Mouse (Mus musculus) lung, embryonic 16.5 days (tissue): ENCODE data around the gene Ccdc92. TPM values are rescaled to one million over a fixed set of nuclear protein-coding genes. Genes with fewer than 3 reads are reported as not detected.

ENCODE experiments used
- ATAC-seq: fragments of 200-750 bp; cut with Nextera tagmentation; 2 replicates; pipeline ENCODE4 v1.8.0; 2017; ENCODE audit warnings: low read depth, mild to moderate bottlenecking, moderate library complexity
- H3K27ac ChIP-seq: fragments of 300-500 bp; sonication (generic); 2 replicates; pipeline ENCODE4 v1.5.1; 2014; ENCODE audit warnings: mild to moderate bottlenecking, control low read depth, low read length
- H3K27me3 ChIP-seq: fragments of 300-500 bp; sonication (generic); 2 replicates; pipeline ENCODE4 v1.6.1; 2014; ENCODE audit warnings: low read depth, low read length, mixed read lengths; ENCODE audit not compliant: control insufficient read depth, insufficient read depth
- H3K36me3 ChIP-seq: fragments of 300-500 bp; sonication (generic); 2 replicates; pipeline ENCODE4 v1.6.1; 2014; ENCODE audit warnings: low read length; ENCODE audit not compliant: control insufficient read depth, insufficient read depth
- H3K4me1 ChIP-seq: fragments of 300-500 bp; sonication (generic); replicated peaks from 2 replicates; pipeline ENCODE4 v1.6.1; 2014; ENCODE audit warnings: low read length, mixed read lengths; ENCODE audit not compliant: control insufficient read depth, insufficient read depth
- H3K4me2 ChIP-seq: fragments of 300-500 bp; sonication (generic); 2 replicates; pipeline ENCODE4 v1.6.1; 2014; ENCODE audit warnings: low read depth, low read length, control low read depth
- H3K4me3 ChIP-seq: fragments of 300-500 bp; sonication (generic); 2 replicates; pipeline ENCODE4 v1.5.1; 2014; ENCODE audit warnings: mild to moderate bottlenecking, low read length, control low read depth
- H3K9ac ChIP-seq: fragments of 300-500 bp; sonication (generic); 2 replicates; pipeline ENCODE4 v1.6.1; 2014; ENCODE audit warnings: low read length, control low read depth
- H3K9me3 ChIP-seq: fragments of 300-500 bp; sonication (generic); 2 replicates; pipeline ENCODE4 v1.6.1; 2016; ENCODE audit warnings: low read length; ENCODE audit not compliant: control insufficient read depth
- WGBS: fragments of 180-500 bp; shearing (Covaris S2); extraction: QIAGEN DNeasy Blood & Tissue Kit; methylation state at CpG from one replicate; pipeline ENCODE4 v1.1.7; 2014; 5-methylcytosine and 5-hydroxymethylcytosine counted together
- polyA plus RNA-seq: library from polyadenylated mRNA; unstranded; fragments of >200 nt; fragmentation: Nextera tagmentation; extraction: Ambion mirVana; gene quantifications from 2 replicates; pipeline ENCODE4 v1.2.1, GENCODE M21; 2015

Ccdc92 gene
- polyA plus RNA-seq, result 9.9 and 11.7 TPM in 2 replicates

GRCm38 (mm10) chr5:124862013-124862866 lies at the start of gene Ccdc92, which contains the start of gene Zfp664:
Ccdc92 (minus strand) TSS chr5:124862424.
Zfp664 (plus strand) TSS chr5:124862691.
- H3K4me1 ChIP-seq, result peaks cover 11% of the 10 kb centered on the region
- H3K27me3 ChIP-seq, result peaks cover 20% of the 10 kb centered on the region
- H3K36me3 ChIP-seq, result peaks cover 3% of the 10 kb centered on the region; the same call in 1 of the 2 replicates
- peak within 1 kb of the TSS; percentile 97 for H3K4me2 ChIP-seq
- H3K27ac ChIP-seq, result peak within 1 kb of the TSS; percentile 93
- H3K9me3 ChIP-seq, result no peaks in the 10 kb centered on the region
- ATAC-seq, result peak; percentile 93
- WGBS, result under 1% methylated on average over 80 of the region's 103 CpGs
- peak within 1 kb of the TSS; percentile 93 for H3K9ac ChIP-seq
- peak within 1 kb of the TSS; percentile 94 for H3K4me3 ChIP-seq

- ATAC-seq, result peak; percentile 78
- 19% methylated on average over 5 of the region's 5 CpGs for WGBS
- no peak overlapping the region for H3K4me3 ChIP-seq
- H3K36me3 ChIP-seq, result no peaks in the 10 kb centered on the region
- H3K4me1 ChIP-seq, result no peaks in the 10 kb centered on the region; the same call in 1 of the 2 replicates
- H3K27me3 ChIP-seq, result no peaks in the 10 kb centered on the region
- no peaks in the 10 kb centered on the region for H3K9me3 ChIP-seq
- no peak overlapping the region for H3K9ac ChIP-seq
- H3K27ac ChIP-seq, result no peak overlapping the region
- no peak overlapping the region for H3K4me2 ChIP-seq
These were observed 46.6 kb upstream of the Ccdc92 start for GRCm38 (mm10) chr5:124908860-124909259.

GRCm38 (mm10) chr5:124906890-124907289 lies 44.7 kb upstream of the Ccdc92 start:
- no peak for ATAC-seq
- H3K27ac ChIP-seq, result no peak overlapping the region
- whole genome bisulfite sequencing, result 47% methylated on average over 13 of the region's 13 CpGs

GRCm38 (mm10) chr5:124903852-124904251 lies 41.6 kb upstream of the Ccdc92 start:
- Histone ChIP-seq H3K4me2 (no peak overlapping the region), H3K9me3 (no peaks in the 10 kb centered on the region), H3K27me3 (no peaks in the 10 kb centered on the region), H3K4me3 (no peak overlapping the region), H3K36me3 (no peaks in the 10 kb centered on the region), H3K4me1 (peaks cover 5% of the 10 kb centered on the region), H3K27ac (no peak overlapping the region), H3K9ac (no peak overlapping the region)
- WGBS, result 79% methylated on average over 4 of the region's 4 CpGs
- ATAC-seq, result no peak

More at GRCm38 (mm10) chr5:124906890-124907289, 44.7 kb upstream of the Ccdc92 start:
- Histone ChIP-seq H3K9me3 (no peaks in the 10 kb centered on the region), H3K4me1 (no peaks in the 10 kb centered on the region), H3K27me3 (no peaks in the 10 kb centered on the region), H3K36me3 (no peaks in the 10 kb centered on the region), H3K4me2 (no peak overlapping the region), H3K9ac (no peak overlapping the region), H3K4me3 (no peak overlapping the region)

GRCm38 (mm10) chr5:124902195-124902594 lies 40.0 kb upstream of the Ccdc92 start:
- ATAC-seq, result no peak
- Histone ChIP-seq H3K4me3 (no peak overlapping the region), H3K4me2 (no peak overlapping the region), H3K36me3 (no peaks in the 10 kb centered on the region), H3K27ac (no peak overlapping the region), H3K27me3 (no peaks in the 10 kb centered on the region), H3K4me1 (peaks cover 5% of the 10 kb centered on the region), H3K9ac (no peak overlapping the region), H3K9me3 (no peaks in the 10 kb centered on the region)
- 81% methylated on average over 10 of the region's 10 CpGs for WGBS

- Histone ChIP-seq H3K4me1 (peaks cover 5% of the 10 kb centered on the region), H3K4me3 (no peak overlapping the region), H3K9me3 (no peaks in the 10 kb centered on the region), H3K27ac (no peak overlapping the region), H3K4me2 (no peak overlapping the region), H3K9ac (no peak overlapping the region), H3K36me3 (no peaks in the 10 kb centered on the region), H3K27me3 (no peaks in the 10 kb centered on the region)
- 80% methylated on average over 6 of the region's 6 CpGs for WGBS
- ATAC-seq, result no peak
These were observed 39.5 kb upstream of the Ccdc92 start for GRCm38 (mm10) chr5:124901675-124902074.

- ATAC-seq, result no peak
- H3K9me3 ChIP-seq, result no peaks in the 10 kb centered on the region
- no peaks in the 10 kb centered on the region for H3K36me3 ChIP-seq
- WGBS, result 50% methylated on average over 19 of the region's 19 CpGs
- H3K9ac ChIP-seq, result no peak overlapping the region
- H3K4me1 ChIP-seq, result peaks cover 5% of the 10 kb centered on the region
- no peak overlapping the region for H3K4me3 ChIP-seq
- no peaks in the 10 kb centered on the region for H3K27me3 ChIP-seq
- no peak overlapping the region for H3K4me2 ChIP-seq
- H3K27ac ChIP-seq, result no peak overlapping the region
These were observed 38.7 kb upstream of the Ccdc92 start for GRCm38 (mm10) chr5:124900738-124901490.

- WGBS, result 14% methylated on average over 20 of the region's 20 CpGs
- no peaks in the 10 kb centered on the region for H3K27me3 ChIP-seq
- peak overlapping the region; percentile 40 for H3K4me3 ChIP-seq
- H3K4me2 ChIP-seq, result peak overlapping the region; percentile 65
- ATAC-seq, result peak; percentile 63
- no peak overlapping the region for H3K27ac ChIP-seq
- peaks cover 5% of the 10 kb centered on the region for H3K4me1 ChIP-seq
- no peaks in the 10 kb centered on the region for H3K9me3 ChIP-seq
- H3K9ac ChIP-seq, result peak overlapping the region; percentile 25; the same call in 1 of the 2 replicates
- H3K36me3 ChIP-seq, result no peaks in the 10 kb centered on the region
These were observed 37.9 kb upstream of the Ccdc92 start for GRCm38 (mm10) chr5:124899945-124900631.
